Mouse (Mus musculus) activated CD4-positive, CD25-positive, alpha-beta regulatory T cell, adult 4 months (primary cell): Measurements from ENCODE around the gene Bloc1s4. TPM values are rescaled to one million over a fixed set of nuclear protein-coding genes. Genes with fewer than 3 reads are reported as not detected.

Source experiments
- ATAC-seq: one replicate; pipeline ENCODE4 v1.8.0; 2017
- polyA plus RNA-seq, 2 experiments: library from polyadenylated mRNA; unstranded; fragments of 100-300 nt; shearing (Covaris generic); gene quantifications; one replicate each; pipeline ENCODE4 v1.2.1; 2017

The Bloc1s4 gene
- polyA plus RNA-seq, 2 experiments from 2014 or later: 0.95 to 1.6 TPM

GRCm38 (mm10) chr5:36739829-36740228 is 8.6 kb downstream of the Bloc1s4 start:
- no peak for ATAC-seq

- no peak for ATAC-seq
Measured at GRCm38 (mm10) chr5:36738799-36739615, 9.4 kb downstream of the Bloc1s4 start.

- ATAC-seq: no peak
Measured at GRCm38 (mm10) chr5:36737765-36738164, 10.7 kb downstream of the Bloc1s4 start.

- no peak for ATAC-seq
Measured at GRCm38 (mm10) chr5:36736009-36736408, 12.4 kb downstream of the Bloc1s4 start.

- ATAC-seq: no peak
Measured at GRCm38 (mm10) chr5:36735106-36735505, 13.3 kb downstream of the Bloc1s4 start.

- ATAC-seq: no peak
Measured at GRCm38 (mm10) chr5:36733405-36733804, 15.0 kb downstream of the Bloc1s4 start.

- ATAC-seq: no peak
Measured at GRCm38 (mm10) chr5:36731901-36732652, 16.4 kb downstream of the Bloc1s4 start.

- no peak for ATAC-seq
Measured at GRCm38 (mm10) chr5:36730689-36731088, 17.8 kb downstream of the Bloc1s4 start.

- no peak for ATAC-seq
Measured at GRCm38 (mm10) chr5:36729923-36730322, 18.5 kb downstream of the Bloc1s4 start.

GRCm38 (mm10) chr5:36729086-36729473 is 19.4 kb downstream of the Bloc1s4 start:
- ATAC-seq: no peak

- ATAC-seq: no peak
Measured at GRCm38 (mm10) chr5:36728403-36729085, 19.9 kb downstream of the Bloc1s4 start.

GRCm38 (mm10) chr5:36727776-36728175 is 20.7 kb downstream of the Bloc1s4 start:
- no peak for ATAC-seq

GRCm38 (mm10) chr5:36727136-36727535 is 21.3 kb downstream of the Bloc1s4 start:
- no peak for ATAC-seq

- ATAC-seq: peak; percentile 80
Measured at GRCm38 (mm10) chr5:36726387-36726801, 22.1 kb downstream of the Bloc1s4 start.

- ATAC-seq: no peak
Measured at GRCm38 (mm10) chr5:36725861-36726260, 22.6 kb downstream of the Bloc1s4 start.

GRCm38 (mm10) chr5:36724274-36724673 is 24.2 kb downstream of the Bloc1s4 start:
- ATAC-seq: peak; percentile 22

- ATAC-seq: no peak
Measured at GRCm38 (mm10) chr5:36723356-36723755, 25.1 kb downstream of the Bloc1s4 start.

- ATAC-seq: peak; percentile 56
Measured at GRCm38 (mm10) chr5:36722415-36722856, 26.0 kb downstream of the Bloc1s4 start.

GRCm38 (mm10) chr5:36720710-36721375 is 27.6 kb downstream of the Bloc1s4 start:
- ATAC-seq: no peak

- no peak for ATAC-seq
Measured at GRCm38 (mm10) chr5:36720219-36720618, 28.2 kb downstream of the Bloc1s4 start.

- no peak for ATAC-seq
Measured at GRCm38 (mm10) chr5:36719601-36720000, 28.8 kb downstream of the Bloc1s4 start.

- no peak for ATAC-seq
Measured at GRCm38 (mm10) chr5:36719135-36719534, 29.3 kb downstream of the Bloc1s4 start.

- ATAC-seq: no peak
Measured at GRCm38 (mm10) chr5:36717889-36718288, 30.6 kb downstream of the Bloc1s4 start.
